In the genomic region with DNA sequence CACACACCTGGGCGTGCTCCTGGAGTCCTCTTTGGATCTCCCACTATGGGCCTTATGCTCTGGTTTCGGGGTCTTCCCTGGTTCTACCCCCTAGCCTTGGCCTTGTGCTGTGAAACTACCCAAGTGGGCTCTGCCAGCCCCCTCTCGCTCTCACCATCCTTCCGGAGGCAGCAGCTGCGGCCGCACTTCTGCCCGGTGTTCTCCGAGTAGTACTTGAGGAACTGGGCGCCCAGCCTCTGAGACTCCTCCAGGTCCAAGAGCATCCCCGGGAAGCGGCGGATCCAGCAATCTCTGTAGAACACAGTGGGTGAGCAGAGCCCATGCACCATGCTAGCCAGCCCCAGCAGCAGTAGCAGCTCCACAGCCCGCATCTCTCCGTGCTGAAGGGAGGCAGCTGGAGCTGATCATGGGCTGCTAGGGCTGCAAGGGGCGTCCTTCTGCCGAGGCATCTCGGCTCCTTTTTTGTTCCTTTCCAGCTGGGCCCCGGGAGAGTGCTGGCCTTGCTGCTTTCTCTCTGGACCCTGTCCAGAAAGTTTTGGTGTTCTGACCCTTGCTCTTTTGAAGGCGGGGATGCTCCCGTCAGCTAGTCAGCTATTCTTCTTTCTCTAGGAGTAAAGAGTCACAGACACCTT, we compare ENCODE assay signal across 8 mouse cellular contexts. TPM values are rescaled to one million over a fixed set of nuclear protein-coding genes. Genes with fewer than 3 reads are reported as not detected.
DNase-seq lines count a peak whose midpoint lies in the region; ATAC-seq lines count a peak whose summit lies in the region.

A gene (minus strand): TSS at position 439 of the 632 bp plus-strand sequence.

- peak within 1 kb of the TSS; percentile 46 for H3K4me2 ChIP-seq in embryonic facial prominence, embryonic 15.5 days (replicated peaks)
- H3K4me2 ChIP-seq in neural tube, embryonic 12.5 days (replicated peaks) = peak within 1 kb of the TSS; percentile 57

- H3K9me3 ChIP-seq in embryonic facial prominence, embryonic 15.5 days (replicated peaks) = no peaks in the 10 kb centered on the region
- H3K9me3 ChIP-seq in limb, embryonic 10.5 days (replicated peaks) = no peaks in the 10 kb centered on the region
- H3K9me3 ChIP-seq in neural tube, embryonic 12.5 days = no peaks in the 10 kb centered on the region

- no peak within 1 kb of the TSS for H3K9ac ChIP-seq in embryonic facial prominence, embryonic 15.5 days
- H3K9ac ChIP-seq in neural tube, embryonic 12.5 days = 0 out of 2 replicates have a peak within 1 kb of the TSS, but pooled peaks have one; percentile 26

- peak; percentile 47 for DNase-seq in adrenal gland, adult 2 months
- no peak for DNase-seq in adrenal gland, postnatal 25 days
- DNase-seq in limb, embryonic 10.5 days (ENCODE audit: low spot score) = peak; percentile 68
- no peak for DNase-seq in left cerebral cortex, adult 11 months (ENCODE audit: low spot score)
- no peak for DNase-seq in cerebellum, adult 11 months

- H3K4me3 ChIP-seq in embryonic facial prominence, embryonic 15.5 days (replicated peaks) = peak within 1 kb of the TSS; percentile 23
- H3K4me3 ChIP-seq in limb, embryonic 10.5 days = peak within 1 kb of the TSS; percentile 45
- H3K4me3 ChIP-seq in neural tube, embryonic 12.5 days = peak within 1 kb of the TSS; percentile 15; the same call in 1 of the 2 replicates

- 6% methylated on average over 20 of the region's 20 CpGs for WGBS in embryonic facial prominence, embryonic 15.5 days
- 3% methylated on average over 20 of the region's 20 CpGs for WGBS in limb, embryonic 10.5 days
- WGBS in neural tube, embryonic 12.5 days = 6% methylated on average over 20 of the region's 20 CpGs

- no peak within 1 kb of the TSS for H3K27ac ChIP-seq in embryonic facial prominence, embryonic 15.5 days (replicated peaks)
- H3K27ac ChIP-seq in limb, embryonic 10.5 days = peak within 1 kb of the TSS; percentile 85
- H3K27ac ChIP-seq in neural tube, embryonic 12.5 days = no peak within 1 kb of the TSS

- peaks cover 13% of the 10 kb centered on the region for H3K4me1 ChIP-seq in embryonic facial prominence, embryonic 15.5 days
- H3K4me1 ChIP-seq in limb, embryonic 10.5 days = peaks cover 34% of the 10 kb centered on the region
- H3K4me1 ChIP-seq in neural tube, embryonic 12.5 days = peaks cover 9% of the 10 kb centered on the region

- H3K27me3 ChIP-seq in embryonic facial prominence, embryonic 15.5 days = no peaks in the 10 kb centered on the region
- peaks cover 16% of the 10 kb centered on the region for H3K27me3 ChIP-seq in limb, embryonic 10.5 days (ENCODE audit: low read depth, poor library complexity, severe bottlenecking)
- H3K27me3 ChIP-seq in neural tube, embryonic 12.5 days (replicated peaks) = no peaks in the 10 kb centered on the region

- no peaks in the 10 kb centered on the region for H3K36me3 ChIP-seq in embryonic facial prominence, embryonic 15.5 days
- H3K36me3 ChIP-seq in limb, embryonic 10.5 days = no peaks in the 10 kb centered on the region
- no peaks in the 10 kb centered on the region for H3K36me3 ChIP-seq in neural tube, embryonic 12.5 days

- ATAC-seq in embryonic facial prominence, embryonic 15.5 days (ENCODE audit: insufficient number of reproducible peaks, low FRiP score, low TSS enrichment, low read depth) = no peak
- ATAC-seq in hematopoietic stem cell, adult 5-6 weeks (replicated peaks in 1 of 2; ENCODE audit: insufficient read depth in 1 of 2, low FRiP score in 2 of 2, low TSS enrichment in 1 of 2, low read depth in 1 of 2, poor library complexity in 2 of 2, severe bottlenecking in 2 of 2) = peak; percentile 38 to 57; a peak in 3 of 4 replicates
- no peak for ATAC-seq in neural tube, embryonic 12.5 days (ENCODE audit: low FRiP score, low read depth)

RNA-seq across cellular contexts. Expression of the gene that starts here (rescaled TPM):
- total RNA-seq in adrenal gland, adult 2 months (2021) = not detected
- 0.52 and 0.54 TPM in 2 replicates for polyA plus RNA-seq in adrenal gland, adult 2 months (2012; rRNA removed)
- not detected in 2 replicates for total RNA-seq in adrenal gland, postnatal 25 days (2021)
- polyA plus RNA-seq in embryonic facial prominence, embryonic 15.5 days (2015; fragmentation: Nextera tagmentation; extraction: Ambion mirVana) = 1.2 and 1.4 TPM in 2 replicates
- total RNA-seq in hematopoietic stem cell, adult 5-6 weeks (2017) = not detected in 2 replicates
- 1.0 and 2.2 TPM in 2 replicates for polyA plus RNA-seq in limb, embryonic 10.5 days (2016; fragmentation: Nextera tagmentation; extraction: Ambion mirVana)
- polyA plus RNA-seq in neural tube, embryonic 12.5 days (2016; fragmentation: Nextera tagmentation; extraction: Ambion mirVana) = 0.18 and 0.51 TPM in 2 replicates

Comparison
In these comparisons a context has a peak if more than half of its experiments do, and no peak if none do; other contexts are left out.
1. Peak in DNase-seq in adrenal gland, adult 2 months; RNA of the gene not detected or under 1 TPM.
2. Peak in ATAC-seq in hematopoietic stem cell, adult 5-6 weeks; RNA of the gene not detected or under 1 TPM.